Mouse (Mus musculus): ENCODE results near the gene Sh2b3. TPM values are rescaled to one million over a fixed set of nuclear protein-coding genes. Genes with fewer than 3 reads are reported as not detected.

Gene Sh2b3
- polyA plus RNA-seq, 1 experiment from 2014 or later: 15.9 TPM

GRCm38 (mm10) chr5:121821552-121821951 is 15.9 kb downstream of the Sh2b3 start:
- H3K36me3 ChIP-seq (ENCODE audit: control insufficient read depth, insufficient read depth, low read length): peaks cover 25% of the 10 kb centered on the region
- H3K4me1 ChIP-seq (replicated peaks; ENCODE audit: control insufficient read depth, insufficient read depth, low read length): 0 out of 2 replicates have a peak, but pooled peaks cover 3% of the 10 kb centered on the region
- WGBS: 69% methylated on average over 5 of the region's 5 CpGs

GRCm38 (mm10) chr5:121821116-121821515 is 16.3 kb downstream of the Sh2b3 start:
- Histone ChIP-seq H3K27me3 (ENCODE audit: control insufficient read depth, insufficient read depth, low read depth, low read length) (no peaks in the 10 kb centered on the region), H3K9ac (ENCODE audit: low read length) (no peak overlapping the region), H3K36me3 (ENCODE audit: control insufficient read depth, insufficient read depth, low read length) (peaks cover 29% of the 10 kb centered on the region), H3K4me3 (ENCODE audit: low read length) (no peak overlapping the region), H3K9me3 (ENCODE audit: control insufficient read depth, low read length) (no peaks in the 10 kb centered on the region), H3K27ac (ENCODE audit: low read length) (no peak overlapping the region), H3K4me2 (ENCODE audit: low read depth, low read length) (no peak overlapping the region), H3K4me1 (replicated peaks; ENCODE audit: control insufficient read depth, insufficient read depth, low read length) (0 out of 2 replicates have a peak, but pooled peaks cover 3% of the 10 kb centered on the region)
- no peak for ATAC-seq (ENCODE audit: low read depth)
- WGBS: 75% methylated on average over 5 of the region's 5 CpGs

More at GRCm38 (mm10) chr5:121821552-121821951, 15.9 kb downstream of the Sh2b3 start:
- no peak overlapping the region for H3K27ac ChIP-seq (ENCODE audit: low read length)
- ATAC-seq (ENCODE audit: low read depth): no peak
- no peaks in the 10 kb centered on the region for H3K27me3 ChIP-seq (ENCODE audit: control insufficient read depth, insufficient read depth, low read depth, low read length)
- no peak overlapping the region for H3K9ac ChIP-seq (ENCODE audit: low read length)
- no peaks in the 10 kb centered on the region for H3K9me3 ChIP-seq (ENCODE audit: control insufficient read depth, low read length)
- H3K4me2 ChIP-seq (ENCODE audit: low read depth, low read length): no peak overlapping the region
- no peak overlapping the region for H3K4me3 ChIP-seq (ENCODE audit: low read length)

- Histone ChIP-seq H3K9me3 (ENCODE audit: control insufficient read depth, low read length) (no peaks in the 10 kb centered on the region), H3K27me3 (ENCODE audit: control insufficient read depth, insufficient read depth, low read depth, low read length) (no peaks in the 10 kb centered on the region), H3K27ac (ENCODE audit: low read length) (no peak overlapping the region), H3K4me2 (ENCODE audit: low read depth, low read length) (no peak overlapping the region), H3K9ac (ENCODE audit: low read length) (no peak overlapping the region), H3K36me3 (ENCODE audit: control insufficient read depth, insufficient read depth, low read length) (peaks cover 33% of the 10 kb centered on the region), H3K4me1 (replicated peaks; ENCODE audit: control insufficient read depth, insufficient read depth, low read length) (0 out of 2 replicates have a peak, but pooled peaks cover 3% of the 10 kb centered on the region), H3K4me3 (ENCODE audit: low read length) (no peak overlapping the region)
- ATAC-seq (ENCODE audit: low read depth): no peak
- WGBS: 84% methylated on average over 3 of the region's 3 CpGs
Measured at GRCm38 (mm10) chr5:121820657-121821056, 16.8 kb downstream of the Sh2b3 start.

- H3K4me3 ChIP-seq (ENCODE audit: low read length): no peak overlapping the region
- H3K4me2 ChIP-seq (ENCODE audit: low read depth, low read length): no peak overlapping the region
- H3K27ac ChIP-seq (ENCODE audit: low read length): no peak overlapping the region
- no peak for ATAC-seq (ENCODE audit: low read depth)
- H3K9ac ChIP-seq (ENCODE audit: low read length): no peak overlapping the region
- peaks cover 33% of the 10 kb centered on the region for H3K36me3 ChIP-seq (ENCODE audit: control insufficient read depth, insufficient read depth, low read length)
- H3K4me1 ChIP-seq (replicated peaks; ENCODE audit: control insufficient read depth, insufficient read depth, low read length): 0 out of 2 replicates have a peak, but pooled peaks cover 3% of the 10 kb centered on the region
- H3K27me3 ChIP-seq (ENCODE audit: control insufficient read depth, insufficient read depth, low read depth, low read length): no peaks in the 10 kb centered on the region
- no peaks in the 10 kb centered on the region for H3K9me3 ChIP-seq (ENCODE audit: control insufficient read depth, low read length)
- 63% methylated on average over 2 of the region's 2 CpGs for WGBS
Measured at GRCm38 (mm10) chr5:121820161-121820560, 17.3 kb downstream of the Sh2b3 start.

GRCm38 (mm10) chr5:121819559-121819958 is 17.9 kb downstream of the Sh2b3 start:
- Histone ChIP-seq H3K9ac (ENCODE audit: low read length) (no peak overlapping the region), H3K4me3 (ENCODE audit: low read length) (no peak overlapping the region), H3K9me3 (ENCODE audit: control insufficient read depth, low read length) (no peaks in the 10 kb centered on the region), H3K27ac (ENCODE audit: low read length) (no peak overlapping the region), H3K27me3 (ENCODE audit: control insufficient read depth, insufficient read depth, low read depth, low read length) (no peaks in the 10 kb centered on the region), H3K4me1 (replicated peaks; ENCODE audit: control insufficient read depth, insufficient read depth, low read length) (0 out of 2 replicates have a peak, but pooled peaks cover 3% of the 10 kb centered on the region), H3K36me3 (ENCODE audit: control insufficient read depth, insufficient read depth, low read length) (peaks cover 33% of the 10 kb centered on the region), H3K4me2 (ENCODE audit: low read depth, low read length) (no peak overlapping the region)
- WGBS: 88% methylated on average over 5 of the region's 5 CpGs
- no peak for ATAC-seq (ENCODE audit: low read depth)

GRCm38 (mm10) chr5:121818862-121819261 is 18.6 kb downstream of the Sh2b3 start:
- no peak for ATAC-seq (ENCODE audit: low read depth)
- H3K4me1 ChIP-seq (replicated peaks; ENCODE audit: control insufficient read depth, insufficient read depth, low read length): no peaks in the 10 kb centered on the region
- no peaks in the 10 kb centered on the region for H3K27me3 ChIP-seq (ENCODE audit: control insufficient read depth, insufficient read depth, low read depth, low read length)
- H3K4me3 ChIP-seq (ENCODE audit: low read length): no peak overlapping the region
- H3K9me3 ChIP-seq (ENCODE audit: control insufficient read depth, low read length): no peaks in the 10 kb centered on the region
- no peak overlapping the region for H3K9ac ChIP-seq (ENCODE audit: low read length)
- no peak overlapping the region for H3K27ac ChIP-seq (ENCODE audit: low read length)
- WGBS: 91% methylated on average over 4 of the region's 4 CpGs
- H3K4me2 ChIP-seq (ENCODE audit: low read depth, low read length): no peak overlapping the region
- peaks cover 37% of the 10 kb centered on the region for H3K36me3 ChIP-seq (ENCODE audit: control insufficient read depth, insufficient read depth, low read length)

- Histone ChIP-seq H3K9me3 (ENCODE audit: control insufficient read depth, low read length) (no peaks in the 10 kb centered on the region), H3K4me3 (ENCODE audit: low read length) (no peak overlapping the region), H3K9ac (ENCODE audit: low read length) (no peak overlapping the region), H3K4me2 (ENCODE audit: low read depth, low read length) (no peak overlapping the region), H3K27me3 (ENCODE audit: control insufficient read depth, insufficient read depth, low read depth, low read length) (no peaks in the 10 kb centered on the region), H3K36me3 (ENCODE audit: control insufficient read depth, insufficient read depth, low read length) (peaks cover 42% of the 10 kb centered on the region), H3K4me1 (replicated peaks; ENCODE audit: control insufficient read depth, insufficient read depth, low read length) (no peaks in the 10 kb centered on the region), H3K27ac (ENCODE audit: low read length) (no peak overlapping the region)
- 89% methylated on average over 7 of the region's 7 CpGs for WGBS
- no peak for ATAC-seq (ENCODE audit: low read depth)
Measured at GRCm38 (mm10) chr5:121818401-121818800, 19.0 kb downstream of the Sh2b3 start.

GRCm38 (mm10) chr5:121817551-121817950 is 19.9 kb downstream of the Sh2b3 start:
- Histone ChIP-seq H3K4me1 (replicated peaks; ENCODE audit: control insufficient read depth, insufficient read depth, low read length) (no peaks in the 10 kb centered on the region), H3K9ac (ENCODE audit: low read length) (no peak overlapping the region), H3K4me3 (ENCODE audit: low read length) (no peak overlapping the region), H3K4me2 (ENCODE audit: low read depth, low read length) (no peak overlapping the region), H3K27ac (ENCODE audit: low read length) (no peak overlapping the region), H3K9me3 (ENCODE audit: control insufficient read depth, low read length) (no peaks in the 10 kb centered on the region), H3K27me3 (ENCODE audit: control insufficient read depth, insufficient read depth, low read depth, low read length) (no peaks in the 10 kb centered on the region), H3K36me3 (ENCODE audit: control insufficient read depth, insufficient read depth, low read length) (peaks cover 48% of the 10 kb centered on the region)
- no peak for ATAC-seq (ENCODE audit: low read depth)
- WGBS: 85% methylated on average over 9 of the region's 9 CpGs

GRCm38 (mm10) chr5:121816611-121817010 is 20.8 kb downstream of the Sh2b3 start:
- WGBS: 98% methylated on average over 2 of the region's 2 CpGs
- Histone ChIP-seq H3K9ac (ENCODE audit: low read length) (no peak overlapping the region), H3K36me3 (ENCODE audit: control insufficient read depth, insufficient read depth, low read length) (peaks cover 53% of the 10 kb centered on the region), H3K27me3 (ENCODE audit: control insufficient read depth, insufficient read depth, low read depth, low read length) (no peaks in the 10 kb centered on the region), H3K4me3 (ENCODE audit: low read length) (no peak overlapping the region), H3K9me3 (ENCODE audit: control insufficient read depth, low read length) (no peaks in the 10 kb centered on the region), H3K4me2 (ENCODE audit: low read depth, low read length) (no peak overlapping the region), H3K27ac (ENCODE audit: low read length) (no peak overlapping the region), H3K4me1 (replicated peaks; ENCODE audit: control insufficient read depth, insufficient read depth, low read length) (no peaks in the 10 kb centered on the region)
- no peak for ATAC-seq (ENCODE audit: low read depth)

Measured in lung, embryonic 16.5 days (tissue).